Mouse (Mus musculus): ENCODE data around the gene Ddx52. TPM values are rescaled to one million over a fixed set of nuclear protein-coding genes. Genes with fewer than 3 reads are reported as not detected.
A peak's percentile ranks its signal among the peaks of the same experiment; 100 is the strongest.

Ddx52 gene
- total RNA-seq, 2 experiments from 2014 or later, result 28.1 to 62.9 TPM

GRCm38 (mm10) chr11:83967436-83968204 lies 25.8 kb downstream of the Ddx52 start:
- no peak for ATAC-seq (ENCODE audit: poor library complexity, severe bottlenecking)

- no peak for ATAC-seq (ENCODE audit: poor library complexity, severe bottlenecking)
Observed at GRCm38 (mm10) chr11:83968205-83968575, 26.3 kb downstream of the Ddx52 start.

DNA sequence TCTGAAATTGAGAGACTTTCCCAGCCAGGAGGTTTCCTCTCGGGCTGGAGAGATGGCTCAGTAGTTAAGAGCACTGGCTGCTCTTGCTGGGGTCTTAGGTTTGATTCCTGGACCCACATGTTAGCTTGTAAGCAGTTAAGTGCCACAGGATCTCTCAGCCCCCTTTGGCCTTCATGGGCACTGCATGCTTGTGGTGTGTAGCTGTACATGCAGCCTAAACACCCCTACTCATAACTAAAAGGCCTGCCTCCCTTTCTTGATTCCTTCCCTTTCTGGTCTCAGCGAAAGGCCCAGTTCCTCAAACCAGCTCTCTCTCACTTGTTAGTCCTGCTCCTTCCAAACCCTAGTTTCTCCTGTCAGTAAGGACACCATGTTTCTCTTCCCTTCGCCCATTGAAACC lies 27.2 kb downstream of the Ddx52 start:
- 0 out of 2 replicates have a peak, but pooled peaks have one; percentile 22 for ATAC-seq (ENCODE audit: poor library complexity, severe bottlenecking)

GRCm38 (mm10) chr11:83974561-83975346 lies 32.9 kb downstream of the Ddx52 start:
- ATAC-seq (ENCODE audit: poor library complexity, severe bottlenecking), result no peak

DNA sequence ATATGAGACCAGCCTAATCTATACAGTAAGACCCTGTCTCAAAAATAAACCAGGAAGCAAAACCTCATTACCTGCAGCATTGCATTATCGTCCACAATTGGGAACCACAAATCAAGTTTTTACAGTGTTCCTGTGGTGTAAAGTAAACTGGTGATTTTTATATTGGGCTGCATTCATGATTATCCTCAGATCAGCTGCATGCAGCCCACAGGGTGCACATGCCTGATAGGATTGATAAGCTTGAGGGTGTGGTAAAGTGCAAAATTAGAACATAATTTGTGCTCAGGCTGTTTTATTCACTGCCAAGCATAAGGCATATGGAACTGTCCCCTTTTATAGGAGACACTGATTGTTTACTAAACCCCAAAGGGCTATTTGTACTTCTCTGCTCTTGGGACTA lies 33.6 kb downstream of the Ddx52 start:
- no peak for ATAC-seq (ENCODE audit: poor library complexity, severe bottlenecking)

DNA sequence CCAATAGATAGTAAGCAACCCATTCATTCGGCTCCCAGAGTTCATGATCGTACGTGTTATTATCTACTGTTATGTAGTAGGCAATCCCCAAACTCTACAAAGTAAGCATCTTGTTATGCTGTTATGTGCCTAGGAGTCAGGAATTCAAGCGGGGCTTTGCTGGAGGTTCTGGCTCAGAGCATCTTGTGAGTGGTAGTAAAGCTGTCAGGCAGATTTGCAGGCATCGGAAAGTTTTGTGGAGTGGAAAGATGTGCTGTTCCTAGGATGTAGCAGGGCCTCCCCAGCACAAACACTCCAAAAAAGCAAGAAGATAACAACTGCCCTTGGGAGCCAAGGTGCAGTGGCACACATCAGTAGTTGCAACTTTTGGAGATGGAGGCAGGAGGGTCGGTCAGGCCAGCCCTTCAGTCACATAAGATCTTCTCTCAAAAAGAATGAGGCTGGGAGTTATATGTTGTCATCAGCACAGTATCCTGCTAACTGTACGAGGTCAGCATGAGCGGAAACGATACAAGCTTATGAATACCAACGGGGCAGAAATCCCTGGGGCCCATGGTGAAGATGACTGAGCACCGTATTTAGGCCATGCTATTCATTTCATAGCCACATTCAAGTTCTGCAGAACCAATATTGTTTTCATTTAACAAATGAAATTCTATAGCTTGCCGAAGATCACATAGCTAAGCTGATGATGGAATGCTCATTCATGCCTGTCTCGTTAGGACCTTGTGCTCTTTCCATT lies 34.5 kb downstream of the Ddx52 start:
- no peak for ATAC-seq (ENCODE audit: poor library complexity, severe bottlenecking)

GRCm38 (mm10) chr11:83977810-83978209 lies 35.9 kb downstream of the Ddx52 start:
- no peak for ATAC-seq (ENCODE audit: poor library complexity, severe bottlenecking)

DNA sequence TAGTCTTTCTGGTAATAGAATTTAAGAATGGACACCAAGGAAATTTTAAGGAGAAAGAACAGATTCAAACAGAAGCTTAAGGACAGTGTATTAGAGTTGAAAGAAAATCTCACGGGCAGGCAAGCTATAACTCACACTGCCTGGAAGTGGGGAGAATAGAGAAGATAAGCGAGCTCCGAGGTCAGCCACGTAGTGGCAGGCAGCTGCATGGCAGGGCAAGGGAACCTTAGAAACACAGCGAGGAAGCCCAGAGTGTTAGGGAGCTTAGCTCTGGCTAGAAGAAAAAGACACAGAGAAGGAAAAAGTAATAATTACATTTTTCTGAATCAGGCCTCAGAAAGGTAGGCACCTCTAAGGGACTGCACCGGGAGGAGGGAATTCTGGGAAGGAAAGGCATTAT lies 38.1 kb downstream of the Ddx52 start:
- ATAC-seq (ENCODE audit: poor library complexity, severe bottlenecking), result no peak

GRCm38 (mm10) chr11:83981338-83981737 lies 39.5 kb downstream of the Ddx52 start:
- no peak for ATAC-seq (ENCODE audit: poor library complexity, severe bottlenecking)

DNA sequence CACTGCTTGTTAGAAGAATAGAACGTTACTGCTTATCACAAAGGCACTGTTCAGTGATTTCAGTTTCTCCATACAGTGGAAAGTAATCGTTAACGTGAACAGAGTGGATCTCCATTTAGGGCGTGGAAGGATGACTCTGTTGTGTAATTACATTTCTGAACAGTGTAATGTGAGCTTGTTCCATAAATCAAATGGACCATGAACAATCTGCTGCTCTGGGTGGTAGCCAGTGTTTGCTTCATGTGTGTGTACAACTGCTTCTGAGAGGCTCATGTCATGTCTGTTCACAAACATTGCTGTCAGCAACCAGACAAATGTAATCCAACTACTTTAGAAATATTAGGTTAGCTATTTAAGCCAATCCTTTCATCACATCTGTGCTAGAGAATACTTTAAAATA lies 49.8 kb downstream of the Ddx52 start:
- ATAC-seq (ENCODE audit: poor library complexity, severe bottlenecking), result no peak

DNA sequence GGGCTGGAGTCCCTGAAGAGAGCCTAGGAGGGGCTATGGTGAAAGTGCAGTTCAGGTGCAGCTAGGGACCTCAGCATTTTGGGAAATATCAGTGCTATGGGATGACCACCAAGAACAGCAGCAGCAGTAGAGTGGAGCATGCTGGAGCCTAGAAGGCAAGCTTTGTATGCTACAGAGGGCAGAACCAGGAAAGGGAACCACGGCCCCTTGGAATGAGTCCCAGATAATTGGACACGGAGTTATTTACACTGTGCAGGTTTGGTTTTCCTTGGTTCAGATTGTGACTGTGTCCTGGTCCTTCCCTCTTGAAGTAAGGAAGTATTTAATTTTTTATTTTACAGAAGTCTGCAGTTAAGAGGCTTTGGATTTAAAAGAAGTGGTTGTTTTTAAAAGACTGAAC lies 51.6 kb downstream of the Ddx52 start:
- no peak for ATAC-seq (ENCODE audit: poor library complexity, severe bottlenecking)

- ATAC-seq (ENCODE audit: poor library complexity, severe bottlenecking), result no peak
Observed at GRCm38 (mm10) chr11:83994481-83994880, 52.6 kb downstream of the Ddx52 start.

GRCm38 (mm10) chr11:83995535-83995950 lies 53.7 kb downstream of the Ddx52 start:
- no peak for ATAC-seq (ENCODE audit: poor library complexity, severe bottlenecking)

GRCm38 (mm10) chr11:83997171-83997868 lies 55.5 kb downstream of the Ddx52 start:
- ATAC-seq (ENCODE audit: poor library complexity, severe bottlenecking), result no peak

DNA sequence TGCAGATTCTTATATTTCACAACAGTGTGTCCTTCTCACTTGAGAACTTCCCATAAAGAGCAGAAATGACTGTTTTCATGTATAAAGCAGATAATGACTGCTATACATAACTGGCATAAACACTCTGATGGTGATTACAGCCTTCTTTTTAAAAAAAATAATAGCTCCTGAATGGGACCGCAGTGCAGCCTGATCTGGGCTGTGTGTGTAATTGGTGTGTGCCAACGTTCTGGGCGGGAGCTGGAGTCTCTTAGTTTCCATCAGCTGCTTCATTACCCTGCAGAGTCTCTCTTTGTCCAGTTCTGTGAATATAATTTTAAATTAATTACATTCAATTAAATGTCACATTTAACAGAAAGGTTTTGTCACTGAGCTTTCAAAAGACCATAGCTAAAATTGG lies 57.1 kb downstream of the Ddx52 start:
- ATAC-seq (ENCODE audit: poor library complexity, severe bottlenecking), result no peak

- no peak for ATAC-seq (ENCODE audit: poor library complexity, severe bottlenecking)
Observed at GRCm38 (mm10) chr11:83999411-83999915, 57.6 kb downstream of the Ddx52 start.

GRCm38 (mm10) chr11:84001257-84001656 lies 59.4 kb downstream of the Ddx52 start:
- no peak for ATAC-seq (ENCODE audit: poor library complexity, severe bottlenecking)

DNA sequence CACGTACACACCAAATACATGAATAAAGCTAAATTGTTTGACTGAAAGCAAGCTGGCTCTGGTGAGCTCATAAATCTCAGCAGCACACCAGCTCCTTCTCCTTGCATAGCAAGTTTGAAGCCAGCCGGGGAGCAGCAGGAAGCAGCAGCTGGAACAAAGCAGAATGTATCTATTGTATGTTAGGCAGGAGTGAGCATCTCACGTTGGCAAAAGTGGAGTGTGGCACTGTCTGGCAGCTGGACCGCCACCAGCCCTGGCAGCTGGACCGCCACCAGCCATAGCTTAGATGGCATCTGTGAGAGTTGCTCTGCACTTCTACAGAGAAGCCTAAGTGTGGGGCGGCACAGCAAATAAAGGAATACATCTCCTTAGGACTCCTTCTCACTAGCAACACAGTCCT lies 62.1 kb downstream of the Ddx52 start:
- ATAC-seq (ENCODE audit: poor library complexity, severe bottlenecking), result no peak

- no peak for ATAC-seq (ENCODE audit: poor library complexity, severe bottlenecking)
Observed at GRCm38 (mm10) chr11:84009001-84009400, 67.1 kb downstream of the Ddx52 start.

DNA sequence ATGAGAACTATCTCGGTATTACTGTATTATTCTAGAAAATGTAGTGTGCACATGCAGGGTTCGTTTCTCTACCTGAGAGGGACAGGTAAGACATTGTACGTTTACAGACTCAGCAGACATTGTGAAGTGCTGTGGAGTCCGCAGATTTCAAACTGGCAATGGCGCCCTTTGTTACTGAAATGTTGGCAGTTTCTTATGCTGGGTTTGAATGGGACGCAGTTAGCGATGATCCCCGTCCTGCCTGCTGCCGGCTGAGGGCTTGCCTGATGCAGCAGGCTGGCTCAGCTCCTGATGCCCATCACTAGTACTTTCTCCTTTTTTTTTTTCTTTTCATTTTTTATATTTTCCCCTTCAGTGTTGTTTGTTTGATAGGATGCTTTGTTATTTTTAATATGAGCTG lies 68.5 kb downstream of the Ddx52 start:
- no peak for ATAC-seq (ENCODE audit: poor library complexity, severe bottlenecking)

DNA sequence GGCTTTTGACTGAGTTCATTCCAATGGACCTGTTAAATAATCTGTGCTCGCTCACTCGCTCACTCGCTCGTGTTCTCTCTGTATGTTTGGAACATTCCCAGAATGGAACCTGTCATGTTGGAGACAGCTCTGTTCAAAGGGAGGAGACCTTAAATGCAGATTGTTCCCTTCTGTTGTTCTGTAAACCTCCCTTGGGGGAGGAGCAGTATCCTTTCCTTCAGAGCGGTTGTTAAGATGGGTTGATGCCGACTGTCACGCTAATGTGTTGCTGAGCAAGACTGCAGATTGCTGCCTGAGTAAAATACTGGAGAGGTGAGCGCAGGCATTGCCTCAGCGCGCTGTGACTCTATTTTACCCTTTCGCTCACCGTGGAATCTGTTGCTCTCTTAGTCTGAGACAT lies 69.2 kb downstream of the Ddx52 start:
- no peak for ATAC-seq (ENCODE audit: poor library complexity, severe bottlenecking)
